Mouse (Mus musculus) urinary bladder, postnatal 14 days (tissue): Measurements from ENCODE around the gene Arf4.
A peak's percentile ranks its signal among the peaks of the same experiment; 100 is the strongest.

Experiments
- DNase-seq: peaks from one replicate; pipeline ENCODE4 v3.0.0; 2021; ENCODE audit warnings: low spot score

The Arf4 gene

DNA sequence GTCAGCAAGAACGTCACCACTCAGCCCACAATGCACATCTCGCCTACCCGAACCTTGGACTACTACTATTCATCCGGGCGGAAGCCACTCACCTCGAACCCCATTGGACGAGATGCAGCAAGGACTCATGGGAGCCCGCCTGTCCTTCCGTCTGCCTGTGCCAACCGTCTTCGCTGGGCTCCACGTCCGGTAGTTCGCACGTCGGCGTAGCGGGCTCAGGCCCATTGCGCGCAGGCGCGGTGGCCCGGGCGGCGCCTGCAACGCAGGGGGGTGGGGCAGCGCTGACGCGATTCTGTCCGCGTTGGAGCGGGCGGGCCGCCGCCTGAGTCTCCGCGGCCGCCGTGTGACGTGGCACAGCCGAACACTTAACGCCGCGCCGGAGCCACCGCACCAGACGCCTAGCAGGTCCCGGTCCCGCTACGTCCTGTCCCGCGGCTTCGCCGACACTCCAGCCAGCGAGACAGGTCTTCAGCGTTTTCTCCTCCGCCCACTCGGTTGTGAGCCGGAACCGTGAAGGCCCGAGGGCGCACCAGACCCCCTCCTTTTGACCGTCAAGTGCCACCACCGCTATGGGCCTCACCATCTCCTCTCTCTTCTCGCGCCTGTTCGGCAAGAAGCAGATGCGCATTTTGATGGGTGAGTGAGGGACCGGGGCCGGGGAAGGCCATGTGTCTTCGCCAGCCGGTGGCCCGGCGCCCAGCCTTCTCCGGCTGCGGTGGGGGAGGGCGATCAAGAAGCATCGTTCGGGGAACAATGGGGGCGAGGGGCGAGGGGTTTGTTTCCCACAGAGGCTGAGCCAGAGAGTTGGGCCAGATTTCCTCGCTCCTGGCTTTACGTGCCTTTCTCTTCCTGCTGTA lies at the start of gene Arf4:
Arf4 (plus strand) TSS at position 224 of the 857 bp plus-strand sequence.
- peak; percentile 97 for DNase-seq

DNA sequence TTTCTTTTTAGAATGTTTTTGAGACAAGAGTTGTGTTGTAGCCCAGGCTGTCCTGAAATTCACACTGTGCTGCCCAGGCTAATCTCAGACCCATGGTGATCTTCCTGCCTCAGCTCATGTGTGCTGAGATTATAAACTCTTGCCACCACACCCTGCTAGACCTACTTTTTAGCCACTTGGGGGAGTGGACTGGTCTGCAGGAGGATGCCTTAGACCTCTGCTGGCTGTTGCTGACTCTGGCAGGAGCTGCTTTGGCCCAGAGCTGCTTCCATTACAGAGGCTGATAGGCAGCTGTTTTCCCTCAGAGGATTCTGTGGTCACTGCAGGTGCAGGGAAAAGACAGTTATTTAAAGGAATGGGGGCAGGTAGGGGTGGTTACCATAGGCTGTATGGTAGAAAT lies 46.5 kb upstream of the Arf4 start:
- DNase-seq = no peak

DNA sequence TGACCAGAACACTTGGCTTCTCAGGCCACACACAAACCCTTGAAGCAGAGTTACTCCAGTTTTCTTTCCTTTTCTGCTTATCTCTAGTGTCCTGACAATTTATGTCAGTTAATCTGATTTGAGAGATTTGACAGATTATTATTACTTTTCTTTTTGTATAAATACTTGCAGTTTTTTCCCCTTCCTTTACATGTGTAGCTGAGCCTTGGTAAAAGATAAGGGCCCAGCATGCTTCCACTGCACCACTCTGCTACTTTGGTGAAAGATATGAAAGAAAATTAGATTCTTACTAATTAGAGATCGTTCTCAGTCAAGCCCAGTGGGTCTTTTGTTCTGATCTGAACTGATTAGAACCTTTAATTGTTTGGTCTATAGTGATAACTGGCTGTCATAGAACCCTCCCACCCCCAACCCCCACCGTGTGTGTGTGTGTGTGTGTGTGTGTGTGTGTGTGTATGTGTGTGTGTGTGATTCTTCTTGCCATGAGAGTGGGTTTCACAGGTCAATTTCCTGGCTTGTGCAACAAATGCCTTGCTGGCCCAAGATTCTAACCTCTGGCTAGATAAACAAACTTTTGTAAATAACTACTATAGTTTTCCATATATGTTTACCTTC lies 44.5 kb upstream of the Arf4 start:
- DNase-seq = no peak

DNA sequence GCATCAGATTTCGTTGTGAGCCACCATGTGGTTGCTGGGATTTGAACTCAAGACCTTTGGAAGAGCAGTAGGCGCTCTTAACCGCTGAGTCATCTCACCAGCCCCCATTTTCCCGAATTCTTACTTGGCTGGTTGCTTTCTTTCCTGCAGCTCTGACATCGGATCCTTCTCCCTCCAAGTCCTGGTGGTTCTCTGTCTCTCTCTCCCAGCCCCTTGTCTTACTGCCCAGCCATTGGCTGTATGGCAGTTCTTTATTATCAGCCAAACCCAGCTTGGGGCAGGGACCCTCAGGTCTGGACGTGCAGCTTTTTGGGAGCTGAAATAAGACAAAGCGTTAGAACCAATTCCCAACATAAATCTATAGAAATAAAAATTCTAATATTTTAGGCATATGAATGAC lies 42.7 kb upstream of the Arf4 start:
- DNase-seq = no peak

DNA sequence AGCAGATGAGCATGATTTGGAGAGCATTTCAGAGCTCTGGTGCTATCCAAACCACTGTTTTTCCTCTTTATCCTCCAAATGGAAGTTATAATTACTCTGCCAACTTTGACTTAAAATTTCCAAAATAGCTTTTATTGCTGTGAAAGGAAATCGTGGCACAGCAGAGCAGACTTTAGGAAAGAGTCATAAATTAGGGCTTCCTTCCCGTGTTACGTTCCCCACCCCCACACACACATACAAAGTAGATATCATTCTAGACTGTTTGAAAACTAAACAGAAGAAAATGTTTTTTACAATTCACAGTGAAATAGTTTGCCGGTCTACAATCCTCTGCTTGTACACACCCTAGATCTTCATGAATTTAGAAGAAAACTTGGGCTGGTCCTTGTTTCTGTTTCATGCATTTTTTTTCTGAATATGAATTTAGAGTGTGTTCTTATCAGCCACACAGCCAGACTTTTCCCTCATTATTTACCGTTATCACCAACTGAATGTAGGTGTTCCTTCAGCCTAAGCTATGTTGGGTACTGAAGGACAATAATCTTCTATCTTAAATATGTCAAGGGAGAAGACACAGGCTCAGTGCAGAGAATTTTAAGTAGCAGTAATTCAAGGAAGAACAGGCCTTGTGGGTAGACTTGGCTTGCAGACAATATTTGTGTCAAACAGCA lies 42.0 kb upstream of the Arf4 start:
- no peak for DNase-seq

DNA sequence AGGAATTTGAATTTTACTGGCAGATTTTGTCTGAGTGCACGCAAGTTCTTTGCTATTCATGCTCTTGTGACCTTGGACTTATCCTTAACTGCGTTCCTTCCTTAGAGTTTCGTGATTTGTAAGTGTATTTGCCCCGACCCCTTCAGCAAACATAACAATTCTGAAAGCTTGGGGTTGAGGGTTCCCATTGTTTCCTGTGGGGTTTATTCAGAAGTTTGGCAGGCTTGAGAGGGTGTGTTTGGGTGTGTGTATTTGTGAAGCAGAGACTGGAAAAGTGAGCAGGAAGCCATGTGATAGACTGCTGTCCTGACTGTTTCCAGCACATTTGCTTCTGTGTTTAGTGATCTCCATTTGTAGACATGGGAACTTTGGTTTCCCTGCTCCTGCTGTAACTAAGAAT lies 32.5 kb upstream of the Arf4 start:
- no peak for DNase-seq

DNA sequence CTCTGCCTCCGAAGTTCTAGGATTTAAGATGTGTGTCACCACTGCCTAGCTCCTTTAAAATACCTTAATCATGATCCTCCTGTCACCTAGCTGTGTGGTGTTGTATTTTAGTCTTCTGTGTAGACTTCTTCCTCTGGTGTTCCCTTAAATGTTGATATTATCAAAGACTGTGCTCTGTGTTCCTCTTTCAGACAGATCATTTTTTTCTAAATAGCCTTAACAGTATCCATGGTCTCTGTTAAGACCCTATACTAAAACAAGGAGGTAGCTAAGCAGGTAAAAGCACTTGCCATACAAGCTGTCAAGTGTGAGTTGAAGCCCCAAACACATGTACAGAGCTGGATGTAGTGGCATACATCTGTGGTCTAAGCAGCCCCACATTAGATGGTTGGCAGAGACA lies 28.2 kb upstream of the Arf4 start:
- no peak for DNase-seq

DNA sequence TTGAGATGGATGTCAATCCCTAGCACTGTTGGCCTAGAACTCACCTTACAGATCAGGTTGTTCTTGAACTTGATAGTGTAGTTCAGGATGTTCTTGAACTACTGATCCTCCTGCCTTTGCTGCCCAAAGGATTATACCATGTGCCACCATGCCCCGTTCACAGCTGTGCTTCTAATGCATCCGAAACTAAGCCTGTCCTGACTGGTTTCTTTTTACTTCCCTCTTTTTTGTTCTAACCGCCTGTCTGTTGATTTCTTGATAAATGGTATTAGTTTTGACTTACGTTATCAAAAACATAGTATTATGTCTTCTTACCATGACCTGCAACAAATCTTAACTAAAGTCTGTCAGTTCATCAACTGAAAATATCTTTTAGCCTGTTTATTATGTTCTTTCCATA lies 27.2 kb upstream of the Arf4 start:
- DNase-seq = no peak

DNA sequence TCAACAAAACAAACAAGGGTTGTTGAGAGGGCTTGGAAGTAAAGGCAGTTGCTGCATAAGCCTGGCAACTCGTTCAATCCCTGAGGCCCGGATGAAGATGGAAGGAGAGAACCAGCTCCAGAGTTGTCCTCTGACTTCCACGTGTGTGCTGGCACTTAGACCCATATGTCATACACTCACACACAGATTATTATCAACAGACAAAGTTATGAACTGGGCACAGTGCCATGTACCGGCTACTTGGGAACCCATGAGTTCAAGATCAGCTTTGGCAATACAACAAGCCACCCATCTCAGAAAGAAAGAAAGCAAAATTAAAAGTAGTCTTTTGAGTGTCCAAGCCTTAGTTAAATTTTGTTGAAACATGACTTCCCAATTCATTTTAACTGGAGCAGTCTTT lies 12.6 kb upstream of the Arf4 start:
- DNase-seq = no peak

DNA sequence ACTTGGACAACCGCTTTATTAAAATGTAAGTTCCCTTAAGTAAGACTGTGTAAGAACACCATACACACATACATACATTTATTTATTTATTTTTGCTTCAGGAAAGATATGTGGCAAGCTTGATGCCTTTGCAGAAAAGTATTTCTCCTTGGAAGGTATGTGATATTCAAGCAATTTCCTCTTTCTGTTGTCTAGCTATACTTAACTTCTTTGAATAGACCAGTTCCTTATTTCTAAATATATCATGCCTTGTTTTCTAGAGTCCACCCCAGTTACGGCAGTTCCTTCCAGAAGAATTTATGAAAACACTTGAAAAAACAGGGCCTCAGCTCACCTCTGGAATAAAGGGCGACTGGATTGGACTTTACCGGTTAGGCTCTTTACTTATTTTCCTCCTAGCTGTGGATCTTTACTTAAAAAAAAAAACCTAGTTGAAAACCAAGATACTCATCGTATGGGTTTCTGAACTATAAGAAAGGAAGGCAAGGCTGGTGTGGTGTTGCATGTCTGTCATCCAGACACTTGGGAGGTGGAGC lies 11.2 kb upstream of the Arf4 start:
- no peak for DNase-seq

DNA sequence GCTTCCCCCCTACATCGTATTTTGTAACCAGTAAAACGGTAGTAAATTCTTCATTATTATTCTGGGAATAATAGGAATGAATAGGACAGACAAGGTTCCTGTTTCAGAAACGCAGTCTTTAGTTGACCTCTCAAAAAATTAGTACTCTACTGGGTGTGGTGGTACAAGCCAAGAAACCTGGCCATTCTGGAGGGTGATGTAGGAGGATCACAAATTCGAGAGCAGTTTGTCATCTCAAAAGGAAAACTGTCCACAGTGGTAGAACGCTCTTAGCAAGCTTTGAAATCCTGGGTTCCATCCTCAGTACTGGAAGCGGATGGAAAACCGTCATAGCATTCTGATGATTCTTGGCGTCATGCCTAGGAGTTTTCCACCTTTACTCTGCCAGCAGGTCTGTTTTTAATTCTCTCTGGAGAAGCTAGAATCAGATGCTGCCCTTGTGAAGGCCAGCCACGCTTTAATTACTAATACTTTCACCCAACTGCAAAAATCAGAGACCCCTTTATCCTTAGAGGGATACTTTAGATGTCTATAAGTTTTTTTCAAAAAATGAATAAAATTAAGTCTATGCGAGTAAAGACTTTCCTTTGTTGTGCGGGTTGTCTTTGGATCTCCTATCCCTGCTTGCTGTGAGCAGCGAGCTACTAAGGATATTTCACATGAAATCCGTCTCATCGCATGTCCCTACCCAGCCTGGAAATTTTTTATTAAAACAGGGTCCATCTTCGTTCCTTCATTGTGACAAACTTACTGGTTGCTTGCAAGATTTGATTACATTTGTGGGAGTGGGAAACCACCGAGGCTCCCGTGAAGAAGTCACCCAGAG lies 636 bp upstream of the Arf4 start:
- peak; percentile 17 for DNase-seq

DNA sequence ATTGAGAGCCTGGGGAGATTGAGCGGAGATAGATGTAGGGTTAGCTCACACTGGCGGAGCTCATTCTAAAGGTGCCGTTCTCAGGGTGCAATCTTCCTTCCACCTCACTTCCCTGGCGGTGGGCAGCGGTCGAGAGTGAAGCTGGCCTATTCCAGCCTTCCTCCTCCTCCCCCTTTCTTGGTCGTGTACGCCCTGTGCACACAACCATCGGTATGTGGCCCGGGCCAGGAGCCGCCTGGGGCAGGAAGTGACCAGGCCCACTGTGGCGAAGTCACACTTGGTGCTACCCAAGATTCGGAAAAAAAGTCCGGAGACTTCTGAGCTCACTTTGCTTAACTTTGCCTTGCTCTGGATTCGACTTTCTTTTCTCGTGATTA lies 822 bp downstream of the Arf4 start:
- DNase-seq = peak; percentile 76

DNA sequence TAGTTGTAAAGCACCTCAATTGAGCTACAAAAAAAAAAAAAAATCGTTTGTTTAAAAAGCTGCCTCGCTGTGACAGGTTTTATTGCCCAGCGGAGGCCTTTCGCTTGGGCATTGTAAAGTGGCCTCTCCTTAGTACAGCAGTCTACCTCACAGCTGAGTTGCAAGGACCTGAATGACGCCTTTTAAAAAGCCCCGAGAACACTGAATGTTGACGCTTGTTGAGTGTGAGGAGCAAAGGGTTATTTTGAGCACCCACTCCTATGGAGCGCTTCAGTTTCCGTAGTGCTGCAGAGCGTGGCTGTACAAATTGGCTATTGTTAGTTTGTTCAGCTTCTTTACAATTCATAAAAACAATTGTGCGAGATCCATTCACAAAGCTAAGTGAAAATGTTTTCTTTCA lies 1.4 kb downstream of the Arf4 start:
- no peak for DNase-seq

DNA sequence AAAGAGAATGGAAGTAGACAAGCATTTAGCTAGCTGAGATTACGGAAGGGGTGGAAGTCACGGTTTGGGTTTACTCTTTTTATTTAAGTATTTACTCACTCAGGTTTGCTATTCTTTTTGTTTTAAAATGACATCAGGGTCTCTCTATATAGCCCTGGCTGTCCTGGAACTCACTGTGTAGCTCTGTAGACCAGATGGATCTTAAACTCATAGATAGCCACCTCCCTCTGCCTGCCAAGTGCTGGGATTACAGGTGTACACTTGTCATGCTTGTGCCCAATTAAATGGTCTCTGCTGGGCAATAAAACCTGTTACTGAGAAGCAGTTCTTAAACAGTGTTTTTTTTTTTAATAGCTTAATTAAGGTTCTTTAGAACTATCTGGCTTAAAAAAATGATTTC lies 2.1 kb downstream of the Arf4 start:
- DNase-seq = peak; percentile 6

DNA sequence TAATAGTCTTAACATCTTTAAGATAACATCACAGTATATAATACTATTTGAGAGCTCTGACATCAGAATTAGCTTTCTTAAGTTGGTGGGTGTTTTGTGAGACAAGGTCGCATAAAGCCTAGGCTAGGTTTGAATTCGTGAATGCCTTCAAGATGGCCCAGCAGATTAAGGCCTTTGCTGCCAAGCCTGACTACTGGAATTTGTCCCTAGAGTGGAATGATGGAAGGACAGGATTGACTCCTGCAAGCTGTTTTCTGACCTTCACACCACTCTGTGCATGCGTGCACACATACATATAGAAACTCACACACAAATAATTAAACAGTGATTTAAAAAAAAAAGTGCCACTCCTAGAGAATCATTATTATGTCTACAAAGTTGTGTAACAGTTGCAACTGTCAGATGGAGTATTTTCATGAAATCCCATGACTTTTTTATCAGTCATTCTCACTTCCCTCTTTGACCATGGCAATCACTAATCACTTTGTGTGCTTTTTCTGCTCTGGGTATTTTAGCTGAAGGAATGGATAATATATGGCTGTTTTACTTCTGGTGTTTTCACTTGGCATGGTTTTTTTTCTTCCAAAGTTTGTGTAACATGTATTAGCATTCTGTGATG lies 5.2 kb downstream of the Arf4 start:
- no peak for DNase-seq

DNA sequence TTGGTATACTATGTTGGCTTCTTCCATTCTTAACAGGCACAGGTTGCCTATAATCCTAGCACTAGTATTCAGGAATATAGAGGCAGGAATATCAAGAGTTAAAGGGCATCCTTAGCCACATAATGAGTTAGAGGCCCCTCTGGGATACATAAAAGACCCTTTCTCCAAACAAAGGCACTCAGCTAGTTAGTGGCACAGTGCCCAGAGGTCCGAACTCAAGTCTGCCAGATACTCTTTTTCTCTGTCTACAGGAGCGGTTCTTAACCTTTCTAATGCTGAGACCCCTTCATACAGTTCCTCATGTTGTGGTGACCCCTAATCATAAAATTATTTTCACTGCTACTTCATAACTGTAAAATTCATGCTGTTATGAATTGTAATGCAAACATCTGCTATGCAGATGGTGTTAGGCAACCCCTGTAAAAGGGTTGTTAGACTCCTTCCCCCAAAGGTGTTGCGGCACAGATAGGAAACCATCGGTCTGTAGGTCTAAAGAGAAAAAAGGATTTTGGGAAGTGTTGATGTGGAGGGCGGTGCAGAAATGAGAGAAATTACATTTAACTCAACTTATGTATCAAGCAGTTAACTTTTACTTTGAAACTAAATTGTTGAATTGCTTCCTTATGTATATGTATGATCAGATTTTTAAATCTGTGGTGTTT lies 8.2 kb downstream of the Arf4 start:
- no peak for DNase-seq

DNA sequence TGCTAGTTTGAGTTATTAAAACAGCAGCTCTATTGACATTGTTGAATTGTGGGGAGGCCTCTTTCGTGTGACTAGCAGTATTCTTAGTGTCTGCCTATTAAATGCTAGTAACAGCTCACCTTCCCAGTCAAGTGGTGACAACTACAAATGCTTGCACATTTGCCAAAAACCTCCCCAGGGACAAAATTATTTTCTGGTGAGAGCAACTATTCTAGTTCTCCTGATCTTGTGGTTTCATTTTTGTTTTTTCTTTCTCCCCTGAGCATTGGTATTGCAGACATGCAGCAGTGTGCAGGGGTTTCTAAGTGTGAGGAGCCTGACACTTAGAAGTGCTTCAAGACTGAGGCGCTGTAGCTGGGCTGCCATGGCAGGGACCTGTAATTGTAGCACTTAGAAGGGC lies 9.9 kb downstream of the Arf4 start:
- DNase-seq = no peak

DNA sequence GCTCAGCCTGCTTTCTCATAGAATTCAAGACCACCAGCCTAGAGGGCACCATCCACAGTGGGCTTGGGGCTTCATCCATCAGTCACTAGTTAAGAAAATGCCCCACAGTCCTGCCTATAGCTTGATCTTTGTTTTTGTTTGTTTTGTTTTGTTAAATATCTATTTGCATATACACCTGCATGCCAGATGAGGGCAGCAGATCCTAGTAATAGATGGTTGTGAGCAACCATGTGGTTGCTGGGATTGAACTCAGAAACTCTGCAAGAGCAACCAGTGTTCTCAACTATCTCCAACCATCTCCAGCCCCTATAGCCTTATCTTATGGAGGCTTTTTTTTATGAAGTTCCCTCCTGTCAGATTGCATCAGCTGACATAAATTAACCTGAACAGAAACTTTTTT lies 14.0 kb downstream of the Arf4 start:
- no peak for DNase-seq

DNA sequence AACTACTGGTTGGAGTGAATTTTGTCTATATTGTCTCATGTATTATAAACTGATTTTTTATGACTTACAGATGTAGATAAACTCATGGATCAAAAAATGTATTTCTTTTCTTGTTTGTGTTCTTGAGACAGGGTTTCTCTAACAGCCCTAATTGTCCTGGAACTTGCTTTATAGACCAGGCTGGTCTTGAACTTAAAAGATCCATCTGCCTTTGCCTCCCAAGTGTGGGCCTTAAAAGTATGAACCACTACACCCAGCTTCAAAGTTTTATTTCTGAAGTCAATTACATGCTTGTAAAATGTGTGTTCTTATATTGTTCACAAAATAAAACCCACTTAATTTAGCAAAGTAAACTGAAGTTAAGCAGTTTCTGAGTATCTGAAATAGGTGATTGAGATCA lies 20.3 kb downstream of the Arf4 start:
- no peak for DNase-seq

DNA sequence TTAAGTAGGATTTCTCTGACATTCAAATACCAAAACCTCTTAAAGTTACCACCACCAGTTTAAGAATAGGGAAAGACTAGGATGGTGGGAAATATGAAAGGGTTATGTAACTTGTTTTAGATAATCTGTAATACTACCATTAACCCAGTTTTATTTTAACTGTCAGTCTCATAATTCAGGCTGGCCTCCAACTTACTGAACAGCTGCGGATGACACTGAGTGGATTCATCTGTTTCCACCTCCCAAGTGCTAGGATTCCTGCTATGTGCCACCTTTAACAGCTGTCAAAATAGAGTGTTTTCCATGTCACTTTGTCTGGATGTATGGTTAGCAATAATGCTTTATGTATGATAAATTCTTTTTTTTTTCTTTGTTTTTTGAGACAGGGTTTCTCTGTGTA lies 22.4 kb downstream of the Arf4 start:
- DNase-seq = no peak

DNA sequence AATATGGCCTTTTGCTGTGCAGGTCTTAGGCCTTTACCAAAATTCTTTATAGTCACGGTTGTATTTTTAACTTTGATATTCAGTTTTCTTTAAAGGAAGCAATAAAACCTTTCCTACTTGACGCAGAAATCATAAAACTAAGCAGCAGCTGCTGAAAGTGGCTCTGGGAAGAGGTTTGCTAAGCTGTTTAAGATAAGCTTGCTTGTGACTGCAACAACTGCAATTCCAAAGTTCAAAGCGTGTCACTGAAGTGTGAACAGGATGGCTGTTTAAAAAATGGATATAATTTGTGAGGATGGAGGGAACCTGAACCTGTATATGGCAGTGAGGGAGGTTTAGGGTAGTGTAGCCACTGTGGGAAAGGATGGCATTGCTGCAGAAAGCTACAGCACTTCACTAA lies 24.1 kb downstream of the Arf4 start:
- no peak for DNase-seq
